Mouse (Mus musculus) B cell, adult (primary cell): ENCODE results near the gene Zfp68. TPM values are rescaled to one million over a fixed set of nuclear protein-coding genes. Genes with fewer than 3 reads are reported as not detected.

Experiments used
- total RNA-seq: library from RNA; stranded (reverse); gene quantifications from 4 replicates; pipeline ENCODE4 v1.2.4, GENCODE M21; 2023; ENCODE audit not compliant: inconsistent age

Zfp68 gene
- 43.7 to 50.0 TPM (median 47.2 TPM) in 4 replicates for total RNA-seq

GRCm38 (mm10) chr5:138619211-138620128 lies at the start of gene Zfp68:
Gene Zfp68, minus strand, starts transcription at chr5:138619761.

GRCm38 (mm10) chr5:138622645-138623477 lies 3.3 kb upstream of the Zfp68 start, which contains the start of gene A430033K04Rik:
Gene A430033K04Rik, plus strand, starts transcription at chr5:138622859.

GRCm38 (mm10) chr5:138564612-138565011 lies 54.9 kb downstream of the Zfp68 start, which contains the start of gene 1700123K08Rik:
Gene 1700123K08Rik, minus strand, starts transcription at chr5:138564712.

Other genes starting within 250 kb of the Zfp68 start
- gene Zfp157, start 178.3 kb downstream of the Zfp68 start, total RNA-seq: 17.5 to 22.0 TPM (median 19.2 TPM) in 4 replicates
- gene 1700123K08Rik, start 55.0 kb downstream of the Zfp68 start, total RNA-seq: not detected in 4 replicates
- gene A430033K04Rik, start 3.1 kb upstream of the Zfp68 start, total RNA-seq: 6.4 to 7.8 TPM (median 7.3 TPM) in 4 replicates
- not detected in 4 replicates for gene Fam20c, start 134.8 kb upstream of the Zfp68 start, total RNA-seq
- not detected in 4 replicates for gene Gm5294, start 200.3 kb upstream of the Zfp68 start, total RNA-seq